Mouse (Mus musculus) layer of hippocampus, adult 9-11 months (tissue): ENCODE results near the gene Lbx1.

ENCODE experiments used
- DNase-seq: peaks from one replicate; pipeline ENCODE4 v3.0.0; 2022

The Lbx1 gene

GRCm38 (mm10) chr19:45209776-45210422 is 25.7 kb downstream of the Lbx1 start:
- DNase-seq, result no peak

- no peak for DNase-seq
These were observed 26.4 kb downstream of the Lbx1 start for GRCm38 (mm10) chr19:45209191-45209590.

GRCm38 (mm10) chr19:45208438-45209060 is 27.1 kb downstream of the Lbx1 start:
- DNase-seq, result no peak

- DNase-seq, result no peak
These were observed 27.8 kb downstream of the Lbx1 start for GRCm38 (mm10) chr19:45207662-45208437.

- no peak for DNase-seq
These were observed 28.5 kb downstream of the Lbx1 start for GRCm38 (mm10) chr19:45207153-45207552.

- DNase-seq, result no peak
These were observed 30.1 kb downstream of the Lbx1 start for GRCm38 (mm10) chr19:45205311-45206105.

- DNase-seq, result no peak
These were observed 38.6 kb downstream of the Lbx1 start for GRCm38 (mm10) chr19:45196967-45197366.

- no peak for DNase-seq
These were observed 41.0 kb downstream of the Lbx1 start for GRCm38 (mm10) chr19:45194651-45195050.
